ENCODE assay signal across 29 mouse cellular contexts in the genomic region with DNA sequence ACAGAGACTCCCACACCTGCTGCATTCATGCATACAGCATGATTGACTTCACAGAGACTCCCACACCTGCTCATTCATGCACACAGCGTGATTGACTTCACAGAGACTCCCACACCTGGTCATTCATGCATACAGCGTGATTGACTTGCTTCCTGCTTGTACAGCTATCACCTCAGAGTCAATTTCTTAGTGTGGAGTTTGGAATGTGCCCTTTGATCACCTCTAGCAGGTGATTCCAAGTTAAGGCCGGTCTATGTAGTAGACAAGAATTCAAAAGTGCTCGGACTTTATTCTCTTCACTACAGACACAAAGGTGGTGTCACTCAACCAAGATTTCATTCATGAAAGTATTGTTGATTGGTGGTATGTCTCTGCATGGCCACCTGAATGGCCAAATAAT. TPM values are rescaled to one million over a fixed set of nuclear protein-coding genes. Genes with fewer than 3 reads are reported as not detected.
DNase-seq lines count a peak whose midpoint lies in the region; ATAC-seq lines count a peak whose summit lies in the region.
"Had no signal": no experiment of that assay in that cellular context is flagged by ENCODE, and none has a peak within 500 bp of the region (broad histone marks: within the 10 kb centered on the region; RNA-seq: fewer than 3 reads in every experiment).

No protein-coding gene starts in this region.

- no peak overlapping the region for H3K27ac ChIP-seq in kidney, embryonic 16.5 days (ENCODE audit: low read length)
- H3K27ac ChIP-seq: embryonic facial prominence, embryonic 15.5 days; forebrain, embryonic 10.5 days; gastrocnemius, adult 2 months; heart, embryonic 10.5 days; hindbrain, embryonic 12.5 days had no signal

- H3K4me2 ChIP-seq in kidney, embryonic 16.5 days (replicated peaks; ENCODE audit: low read depth, low read length), result no peak overlapping the region
- H3K4me2 ChIP-seq: embryonic facial prominence, embryonic 15.5 days; hindbrain, embryonic 12.5 days had no signal

- peak; percentile 71 for DNase-seq in kidney, adult 11 months
- peak; percentile 7 for DNase-seq in R1 (ENCODE audit: low read depth, low spot score)
- DNase-seq in kidney, adult 9 months, result peak; percentile 87
- DNase-seq in kidney, postnatal 36 days, result peak; percentile 40 to 71
- no peak for DNase-seq in layer of hippocampus, postnatal 10 days (ENCODE audit: low spot score in 2 of 2)
- DNase-seq in lung, postnatal 14 days, result no peak
- DNase-seq in layer of hippocampus, adult 8-10 months (ENCODE audit: low spot score in 2 of 2), result no peak
- DNase-seq: adrenal gland, adult 2 months; adrenal gland, postnatal 25 days; cerebellum, adult 2 months; cerebellum, postnatal 14 days; embryo, embryonic 11 days; gastrocnemius, adult 2 months; gastrocnemius, postnatal 36 days; heart, adult 18-20 months; heart, postnatal 10 days; heart, postnatal 4 days had no signal

- H3K27me3 ChIP-seq in kidney, embryonic 16.5 days (ENCODE audit: insufficient read depth, low read length), result no peaks in the 10 kb centered on the region
- H3K27me3 ChIP-seq: embryonic facial prominence, embryonic 15.5 days; hindbrain, embryonic 12.5 days had no signal

- H3K36me3 ChIP-seq in kidney, embryonic 16.5 days (ENCODE audit: insufficient read depth, low read length), result peaks cover 9% of the 10 kb centered on the region; the same call in 1 of the 2 replicates

- no peak overlapping the region for H3K9ac ChIP-seq in kidney, embryonic 16.5 days (replicated peaks; ENCODE audit: low read length)
- H3K9ac ChIP-seq: embryonic facial prominence, embryonic 15.5 days; hindbrain, embryonic 12.5 days had no signal

- no peak for ATAC-seq in kidney, embryonic 16.5 days (ENCODE audit: low FRiP score, low TSS enrichment)
- ATAC-seq: activated CD4-positive, CD25-positive, alpha-beta regulatory T cell, adult 4 months; forebrain, embryonic 14.5 days had no signal

- no peaks in the 10 kb centered on the region for H3K4me1 ChIP-seq in kidney, embryonic 16.5 days (ENCODE audit: insufficient read depth, low read length)
- H3K4me1 ChIP-seq: embryonic facial prominence, embryonic 15.5 days; forebrain, embryonic 10.5 days; heart, embryonic 10.5 days; hindbrain, embryonic 12.5 days had no signal

- 69% methylated on average over 4 of the region's 4 CpGs for WGBS in kidney, embryonic 16.5 days

- no peaks in the 10 kb centered on the region for H3K9me3 ChIP-seq in kidney, embryonic 16.5 days (ENCODE audit: low read length)
- H3K9me3 ChIP-seq: embryonic facial prominence, embryonic 15.5 days; forebrain, embryonic 10.5 days; heart, embryonic 10.5 days; hindbrain, embryonic 12.5 days had no signal

- no peak overlapping the region for H3K4me3 ChIP-seq in kidney, embryonic 16.5 days (ENCODE audit: low read length)
- H3K4me3 ChIP-seq: embryonic facial prominence, embryonic 15.5 days; erythroblast, embryonic 14.5 days; forebrain, embryonic 10.5 days; gastrocnemius, adult 2 months; heart, embryonic 10.5 days; hindbrain, embryonic 12.5 days had no signal

RNA-seq across cellular contexts. Expression of gene Akr1e1, which starts 2.2 kb away (rescaled TPM):
- polyA plus RNA-seq in kidney, embryonic 16.5 days (2015; fragmentation: Nextera tagmentation; extraction: Ambion mirVana), result 47.7 and 53.3 TPM in 2 replicates
- total RNA-seq in layer of hippocampus, postnatal 10 days (2021), result 10 to 100 TPM; 13.7 to 16.1 TPM
- total RNA-seq in layer of hippocampus, adult 8-10 months (2022), result 10 to 100 TPM; 19.9 to 27.3 (median 24.5) TPM

RNA-seq across cellular contexts. Expression of gene Akr1c21, which starts 32.9 kb away (rescaled TPM):
- 6.2 and 6.3 TPM in 2 replicates for polyA plus RNA-seq in kidney, embryonic 16.5 days (2015; fragmentation: Nextera tagmentation; extraction: Ambion mirVana)
- not detected for total RNA-seq in layer of hippocampus, postnatal 10 days (2021)
- not detected for total RNA-seq in layer of hippocampus, adult 8-10 months (2022)
- total RNA-seq: adrenal gland, adult 2 months; adrenal gland, postnatal 25 days; common myeloid progenitor, adult 5-6 weeks; gastrocnemius, adult 2 months; gastrocnemius, postnatal 36 days; heart, adult 18-20 months; heart, postnatal 10 days; heart, postnatal 4 days had no signal
- polyA plus RNA-seq: activated CD4-positive, CD25-positive, alpha-beta regulatory T cell, adult 4 months; adrenal gland, adult 2 months; C2C12; cerebellum, adult 2 months; embryonic facial prominence, embryonic 11.5 days; erythroblast, embryonic 14.5 days; forebrain, embryonic 10.5 days; forebrain, embryonic 14.5 days; heart, embryonic 10.5 days; heart, embryonic 14.5 days; hindbrain, embryonic 12.5 days had no signal

Comparison
In these comparisons a context has a peak if more than half of its experiments do, and no peak if none do; other contexts are left out.
1. DNase-seq: peak in kidney, adult 11 months (single experiment), R1 (single experiment), kidney, adult 9 months (single experiment) and kidney, postnatal 36 days (2 of 2); none in layer of hippocampus, postnatal 10 days (0 of 2), lung, postnatal 14 days (single experiment) and layer of hippocampus, adult 8-10 months (0 of 2).